Mouse (Mus musculus) thymus, postnatal 36 days (tissue): ENCODE data around the gene Cd300ld.
"Not testable (repeated sequence)": the region's sequence is repeated elsewhere in the genome, so short reads cannot be mapped to it uniquely, and the experiment has no call there.

ENCODE experiments used
- DNase-seq, 2 experiments: peaks; one replicate each; pipeline ENCODE4 v3.0.0; 2022; ENCODE audit warnings: mixed read lengths in 2 of 2

Cd300ld gene

GRCm38 (mm10) chr11:114989793-114990192 lies at the start of gene Cd300ld:
Cd300ld (minus strand) TSS chr11:114989922.
- no peak for DNase-seq

- not testable (repeated sequence) for DNase-seq
Observed at GRCm38 (mm10) chr11:115037669-115038068, 47.9 kb upstream of the Cd300ld start, which contains the start of gene Cd300ld5. Cd300ld5 (minus strand) TSS chr11:115037769.

GRCm38 (mm10) chr11:115026912-115027311 lies 37.2 kb upstream of the Cd300ld start, which contains the start of gene Cd300ld4:
Cd300ld4 (minus strand) TSS chr11:115027012.
- not testable (repeated sequence) for DNase-seq

- DNase-seq, result not testable (repeated sequence)
Observed at GRCm38 (mm10) chr11:115016093-115016492, 26.4 kb upstream of the Cd300ld start, which contains the start of gene Cd300ld2. Cd300ld2 (minus strand) TSS chr11:115016193.

- DNase-seq, result no peak
Observed at GRCm38 (mm10) chr11:115004070-115004469, 14.3 kb upstream of the Cd300ld start.

GRCm38 (mm10) chr11:115001474-115002040 lies 11.8 kb upstream of the Cd300ld start, which contains the start of gene Cd300c2:
Cd300c2 (minus strand) TSS chr11:115001880.
- DNase-seq, result no peak

GRCm38 (mm10) chr11:114981866-114982265 lies 7.9 kb downstream of the Cd300ld start:
- no peak for DNase-seq

GRCm38 (mm10) chr11:114972726-114973125 lies 17.0 kb downstream of the Cd300ld start:
- DNase-seq, result no peak

GRCm38 (mm10) chr11:114968752-114969207 lies 20.9 kb downstream of the Cd300ld start, which contains the start of gene Cd300c:
Cd300c (minus strand) TSS chr11:114969157.
- DNase-seq, result no peak

GRCm38 (mm10) chr11:114965182-114965828 lies 24.4 kb downstream of the Cd300ld start:
- no peak for DNase-seq

GRCm38 (mm10) chr11:114960369-114960768 lies 29.4 kb downstream of the Cd300ld start:
- no peak for DNase-seq

- DNase-seq, result no peak
Observed at GRCm38 (mm10) chr11:114934144-114934543, 55.6 kb downstream of the Cd300ld start, which contains the start of gene Cd300lb. Cd300lb (minus strand) TSS chr11:114934386.

- no peak for DNase-seq
Observed at GRCm38 (mm10) chr11:114933591-114933990, 56.1 kb downstream of the Cd300ld start.
